Mouse (Mus musculus): Measurements from ENCODE around the gene Vmn1r208.
"Not testable (repeated sequence)": the region's sequence is repeated elsewhere in the genome, so short reads cannot be mapped to it uniquely, and the experiment has no call there.

Gene Vmn1r208

DNA sequence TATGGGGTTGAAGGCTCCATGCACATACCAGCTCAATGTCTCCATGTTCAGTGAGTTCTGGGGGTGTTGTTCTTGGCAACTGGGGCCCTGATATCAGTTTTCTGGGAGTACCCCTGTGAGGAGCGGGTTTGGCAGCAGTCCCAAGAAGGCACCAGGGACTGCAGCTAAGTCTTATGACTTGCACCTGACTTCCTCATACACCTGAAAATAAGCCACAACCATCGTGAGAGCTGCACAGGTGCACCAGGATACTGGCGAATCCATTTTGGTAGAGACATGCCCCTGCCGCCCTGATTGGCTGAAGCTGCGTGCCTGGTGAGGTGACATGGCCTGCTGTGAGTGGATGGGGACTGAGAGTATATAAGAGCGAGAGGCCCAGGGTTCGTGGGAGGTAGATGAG, at the start of gene Vmn1r208:
TSS of gene Vmn1r208 (minus strand) at position 101 of the 400 bp plus-strand sequence.
- not testable (repeated sequence) for DNase-seq (ENCODE audit: low spot score)

GRCm38 (mm10) chr13:22821601-22822000, 44.4 kb upstream of the Vmn1r208 start:
- DNase-seq (ENCODE audit: low spot score) = not testable (repeated sequence)

- DNase-seq (ENCODE audit: low spot score) = not testable (repeated sequence)
Observed at GRCm38 (mm10) chr13:22809582-22809981, 32.4 kb upstream of the Vmn1r208 start, which contains the start of gene Vmn1r209. TSS of gene Vmn1r209 (minus strand) at chr13:22809682.

DNA sequence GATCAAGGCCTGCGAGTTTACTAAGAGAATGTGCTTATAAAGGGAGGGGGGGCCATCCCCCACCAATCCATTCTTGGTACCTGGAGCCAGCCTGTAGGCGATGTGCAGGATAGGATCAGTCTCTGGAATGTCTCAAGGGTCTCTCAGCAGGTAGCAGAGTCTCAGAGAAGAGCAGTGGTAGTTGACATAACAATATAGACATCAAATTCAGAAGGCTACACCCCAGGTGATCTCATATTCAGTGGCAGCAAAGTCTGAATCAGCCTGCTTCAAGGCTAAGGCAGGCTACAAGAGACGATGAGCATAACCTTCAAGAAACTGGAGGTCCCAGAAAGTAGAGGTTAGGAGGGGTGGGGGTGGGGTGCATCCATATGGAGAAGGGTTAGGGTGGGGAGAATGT, 10.9 kb upstream of the Vmn1r208 start:
- DNase-seq (ENCODE audit: low spot score) = not testable (repeated sequence)

DNA sequence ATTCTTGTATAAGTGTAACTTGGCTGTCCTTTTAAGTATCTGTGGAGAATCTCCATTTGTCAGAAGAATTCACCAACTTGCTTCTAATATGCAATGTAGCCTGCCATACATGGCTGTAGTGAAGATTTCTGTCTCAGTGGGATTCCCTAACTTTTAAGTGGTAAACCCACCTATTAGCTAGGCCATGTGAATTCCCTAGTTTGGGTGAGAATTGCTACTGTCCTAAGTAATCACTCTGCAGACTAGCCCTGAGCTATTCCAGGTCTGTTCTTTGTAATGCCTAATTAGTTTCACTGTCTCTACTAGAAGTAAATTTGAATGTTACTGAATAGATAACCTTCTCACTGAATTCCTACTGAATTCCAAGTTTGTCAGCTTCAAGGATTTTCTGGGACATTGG, 7.0 kb upstream of the Vmn1r208 start:
- not testable (repeated sequence) for DNase-seq (ENCODE audit: low spot score)

GRCm38 (mm10) chr13:22771592-22771991, 5.6 kb downstream of the Vmn1r208 start:
- not testable (repeated sequence) for DNase-seq (ENCODE audit: low spot score)

- DNase-seq (ENCODE audit: low spot score) = no peak
Observed at GRCm38 (mm10) chr13:22747524-22747923, 29.7 kb downstream of the Vmn1r208 start.

DNA sequence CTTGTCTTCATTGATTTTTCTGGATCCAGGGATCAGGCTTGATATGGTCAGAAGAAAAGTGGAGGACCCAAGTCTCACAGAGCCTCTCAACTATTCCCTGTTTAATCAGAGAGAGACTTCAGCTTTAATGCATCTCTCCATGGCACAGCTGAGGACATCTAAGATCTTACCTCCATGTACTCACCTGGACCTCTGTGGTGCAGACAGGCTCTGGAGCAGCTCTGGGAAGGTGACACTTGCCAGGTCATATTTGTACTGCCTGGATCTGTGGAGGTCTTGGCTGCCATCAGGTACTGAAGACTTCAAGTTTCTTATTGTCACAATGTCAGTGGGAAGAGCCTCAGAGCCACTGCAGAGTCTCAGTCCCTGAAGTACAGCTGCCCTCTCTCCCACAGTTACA, 47.7 kb downstream of the Vmn1r208 start, which contains the start of gene Vmn1r207-ps:
TSS of gene Vmn1r207-ps (minus strand) at position 101 of the 400 bp plus-strand sequence.
- not testable (repeated sequence) for DNase-seq (ENCODE audit: low spot score)

All from spleen, adult 12 weeks (tissue).